ENCODE assay signal across 1 mouse cellular context in genomic region chr4:116676027-116676426, GRCm38 (mm10).
TF ChIP-seq lines count a peak whose summit lies in the region.

No protein-coding gene starts in this region.

TF ChIP-seq in CH12.LX, 34 proteins besides CTCF, POLR2A, EP300 and RAD21 (continued from another document):
- TF ChIP-seq SMC3 (IDR thresholded peaks at IDR 0.05; ENCODE audit: low read depth, low read length) (no peak), SIN3A (IDR thresholded peaks at IDR 0.05; ENCODE audit: low read length) (no peak), TCF12 (IDR thresholded peaks at IDR 0.05; ENCODE audit: low read depth, low read length) (no peak), UBTF (IDR thresholded peaks at IDR 0.05; ENCODE audit: low read depth, low read length) (no peak), USF2 (conservative IDR thresholded peaks at IDR 0.05; ENCODE audit: low read depth, low read length) (no peak), CHD2 (IDR thresholded peaks at IDR 0.05; ENCODE audit: low read length) (no peak), HCFC1 (IDR thresholded peaks at IDR 0.05; ENCODE audit: low read depth, low read length) (no peak), ETS1 (conservative IDR thresholded peaks at IDR 0.05; ENCODE audit: low read depth, low read length) (no peak), MAZ (IDR thresholded peaks at IDR 0.05; ENCODE audit: low read depth, low read length) (no peak), MXI1 (IDR thresholded peaks at IDR 0.05; ENCODE audit: low read depth, low read length) (no peak; the same call in 1 of the 2 replicates), ZNF384 (IDR thresholded peaks at IDR 0.05; ENCODE audit: low read depth, low read length) (no peak), ELF1 (IDR thresholded peaks at IDR 0.05; ENCODE audit: low read depth, low read length) (no peak), JUND (conservative IDR thresholded peaks at IDR 0.05; ENCODE audit: low read depth, low read length) (peak; percentile 94), ZKSCAN1 (IDR thresholded peaks at IDR 0.05; ENCODE audit: borderline replicate concordance, low read depth, low read length) (no peak), IRF4 (IDR thresholded peaks at IDR 0.05; ENCODE audit: low read depth, low read length) (peak; percentile 93), MYC (IDR thresholded peaks at IDR 0.05; ENCODE audit: low read depth, low read length) (no peak)
